Mouse (Mus musculus) left cerebral cortex, postnatal 14 days (tissue): ENCODE measurements at regions not wholly inside any gene's neighbourhood (a gene's known extent, or its start where the extent isn't known, plus 50 kb on each side); places are given as distances from the start of the nearest gene placed in this dataset.

Source experiments
- DNase-seq, 2 experiments: peaks; one replicate each; pipeline ENCODE4 v3.0.0; 2021 to 2022; ENCODE audit warnings: low spot score in 2 of 2, mixed read lengths in 1 of 2
- intact Hi-C: fragments of 180-260 bp; cut with DNase I; formaldehyde crosslinking; loops from one replicate; pipeline ENCODE4 v1.15.1; 2025

DNA sequence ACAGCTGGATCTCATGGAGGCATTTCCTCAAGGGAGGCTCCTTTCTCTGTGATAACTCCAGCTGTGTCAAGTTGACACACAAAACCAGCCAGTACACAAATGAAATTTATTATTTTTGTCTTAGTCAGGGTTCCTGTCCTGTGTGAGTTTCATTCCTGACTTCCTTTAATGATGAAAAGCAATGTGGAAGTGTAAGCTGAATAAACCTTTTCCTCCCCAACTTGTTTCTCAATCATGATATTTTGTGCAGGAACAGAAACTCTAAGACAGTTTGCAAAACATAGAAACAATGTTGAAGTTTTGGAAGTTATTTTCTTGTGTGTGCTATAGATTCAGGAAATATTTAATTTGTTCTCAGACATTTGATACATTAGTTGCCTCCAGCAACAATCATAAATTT is 526.9 kb downstream of the 1700017N19Rik start:
- intact Hi-C loops, result no loop called here
- no peak for DNase-seq

DNA sequence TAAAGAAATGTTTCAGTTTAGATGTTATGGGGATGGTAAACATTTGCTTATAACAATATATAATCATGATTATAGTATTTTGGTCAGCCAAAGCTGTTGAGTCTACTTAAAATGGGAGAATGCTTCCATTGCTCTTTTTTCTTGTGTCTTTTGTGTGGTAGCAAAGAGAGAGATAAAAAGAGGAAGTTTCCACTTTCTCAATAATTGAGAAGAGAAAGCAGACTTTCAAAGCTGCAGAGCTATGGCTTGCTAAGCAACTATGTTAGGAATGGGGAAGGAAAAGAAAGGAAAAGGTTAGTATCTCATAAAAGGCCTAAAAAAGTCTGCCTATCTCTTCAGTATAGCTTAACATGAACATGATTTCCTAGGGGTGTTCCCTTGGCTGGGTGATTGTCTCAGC is 529.9 kb downstream of the 1700017N19Rik start:
- intact Hi-C loops, result no loop called here
- no peak for DNase-seq

DNA sequence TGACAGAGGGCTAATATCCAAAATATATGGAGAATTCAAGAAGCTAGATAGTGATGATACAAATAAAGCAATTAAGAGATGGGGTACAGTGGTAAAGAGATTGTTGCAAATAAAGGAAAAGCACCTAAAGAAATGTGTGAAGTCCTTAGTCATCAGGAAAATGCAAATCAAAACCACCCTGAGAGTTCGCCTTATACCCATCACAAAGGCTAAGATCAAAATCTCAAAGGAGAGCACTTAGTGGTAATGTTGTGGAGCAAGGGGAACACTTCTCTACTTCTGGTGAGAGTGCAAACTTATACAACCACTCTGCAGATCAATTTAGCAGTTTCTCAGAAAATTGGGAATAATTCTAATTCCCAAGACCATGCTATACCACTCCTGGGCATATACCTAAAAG is 514.2 kb upstream of the Mgat4c start:
- no peak for DNase-seq
- intact Hi-C loops, result no loop called here

DNA sequence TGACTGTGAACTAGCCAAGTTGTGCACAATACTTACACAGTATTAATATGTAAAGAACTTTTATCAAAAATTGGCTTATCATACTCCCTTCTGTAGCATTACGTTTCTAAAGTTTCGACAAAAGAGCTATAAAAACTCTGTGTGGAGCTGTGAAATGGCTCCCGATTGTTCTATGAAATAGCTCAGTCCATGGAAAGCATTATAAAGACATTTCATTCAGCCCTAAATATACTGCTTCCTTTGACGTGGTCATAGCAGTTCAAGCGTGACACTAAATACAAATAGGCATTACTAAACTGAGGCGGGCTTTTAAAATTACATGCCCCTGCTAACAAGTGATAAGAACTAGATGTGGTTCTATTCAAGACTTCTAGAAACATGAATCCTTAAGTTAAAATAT is 509.5 kb upstream of the Mgat4c start:
- DNase-seq, result no peak
- intact Hi-C loops, result no loop called here

DNA sequence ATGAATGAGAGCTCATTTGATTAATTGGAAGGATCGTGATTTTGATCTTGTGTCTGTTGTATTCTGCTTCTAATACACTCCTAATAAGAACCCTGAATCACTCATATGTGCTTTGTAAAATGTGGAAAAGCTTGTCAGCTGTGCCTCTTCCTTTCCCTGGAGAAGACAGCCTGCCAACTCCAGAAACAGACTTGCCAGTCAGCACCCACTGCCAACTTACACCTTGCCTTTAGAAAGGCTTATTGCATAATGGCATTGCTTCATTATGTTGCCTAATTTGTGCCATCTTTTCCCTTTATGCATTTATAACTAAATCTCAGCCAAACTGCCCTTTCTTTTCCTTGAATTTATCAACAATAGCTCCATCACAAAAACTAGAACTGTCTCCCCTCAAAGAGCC is 492.1 kb upstream of the Mgat4c start:
- peak in 1 of 2 experiments; percentile 1 for DNase-seq
- intact Hi-C loops, result no loop called here
